Mouse (Mus musculus) myocyte (in vitro differentiated cells): Measurements from ENCODE around the gene Rab28. TPM values are rescaled to one million over a fixed set of nuclear protein-coding genes. Genes with fewer than 3 reads are reported as not detected.
A peak's percentile ranks its signal among the peaks of the same experiment; 100 is the strongest.

Experiments
- H3K27me3 ChIP-seq: one replicate; pipeline ENCODE4 v1.6.1; 2011; ENCODE audit not compliant: control insufficient read depth, insufficient read depth, insufficient read length
- H3K36me3 ChIP-seq: one replicate; pipeline ENCODE4 v1.6.1; 2011; ENCODE audit not compliant: control insufficient read depth, insufficient read depth
- H3K4me2 ChIP-seq: one replicate; pipeline ENCODE4 v1.6.1; 2011; ENCODE audit warnings: low read depth, control low read depth
- H3K4me3 ChIP-seq: one replicate; pipeline ENCODE4 v1.5.1; 2011; ENCODE audit warnings: mild to moderate bottlenecking, control low read depth, moderate library complexity
- H3K79me2 ChIP-seq: one replicate; pipeline ENCODE4 v1.6.1; 2011; ENCODE audit not compliant: control insufficient read depth, insufficient read depth
- H3ac ChIP-seq: one replicate; pipeline ENCODE4 v1.6.1; 2011; ENCODE audit not compliant: control insufficient read depth, insufficient read length
- CEBPB ChIP-seq: IDR thresholded peaks from 2 replicates; pipeline ENCODE4 v1.6.1; 2011; ENCODE audit warnings: mild to moderate bottlenecking, moderate library complexity; ENCODE audit not compliant: poor library complexity, insufficient read depth, severe bottlenecking
- E2F4 ChIP-seq: IDR thresholded peaks from one replicate; pipeline ENCODE4 v1.6.1; 2011; ENCODE audit warnings: mild to moderate bottlenecking, control low read depth, moderate library complexity; ENCODE audit not compliant: insufficient read depth
- MAX ChIP-seq: IDR thresholded peaks from one replicate; pipeline ENCODE4 v1.6.1; 2011; ENCODE audit warnings: low read depth, mild to moderate bottlenecking, control low read depth
- MYOD1 ChIP-seq, 3 experiments: IDR thresholded peaks; one replicate each; pipeline ENCODE4 v1.6.1; 2011; ENCODE audit warnings: control low read depth in 2 of 3, low read depth in 2 of 3, mild to moderate bottlenecking in 2 of 3, moderate library complexity in 1 of 3; ENCODE audit not compliant: insufficient read length in 2 of 3, control insufficient read depth in 1 of 3
- MYOG ChIP-seq, 3 experiments: IDR thresholded peaks; one replicate each; pipeline ENCODE4 v1.6.1; 2011; ENCODE audit warnings: control low read depth in 2 of 3, low read depth in 2 of 3, mild to moderate bottlenecking in 2 of 3; ENCODE audit not compliant: insufficient read length in 2 of 3, control insufficient read depth in 1 of 3, insufficient read depth in 1 of 3
- POLR2A ChIP-seq: IDR thresholded peaks from one replicate; pipeline ENCODE4 v1.6.1; 2011; ENCODE audit warnings: low read depth, mild to moderate bottlenecking, control low read depth, moderate library complexity; ENCODE audit not compliant: insufficient read length
- POLR2AphosphoS2 ChIP-seq: IDR thresholded peaks from one replicate; pipeline ENCODE4 v1.6.1; 2011; ENCODE audit warnings: low read depth, control low read depth; ENCODE audit not compliant: insufficient read length
- REST ChIP-seq: IDR thresholded peaks from one replicate; pipeline ENCODE4 v1.6.1; 2011; ENCODE audit warnings: mild to moderate bottlenecking, control low read depth, moderate library complexity; ENCODE audit not compliant: insufficient read depth, insufficient read length
- SRF ChIP-seq: IDR thresholded peaks from one replicate; pipeline ENCODE4 v1.6.1; 2011; ENCODE audit warnings: low read depth; ENCODE audit not compliant: control insufficient read depth, insufficient read length
- TCF12 ChIP-seq: IDR thresholded peaks from one replicate; pipeline ENCODE4 v1.6.1; 2011; ENCODE audit warnings: mild to moderate bottlenecking, control low read depth; ENCODE audit not compliant: poor library complexity, insufficient read depth, severe bottlenecking
- TCF3 ChIP-seq: IDR thresholded peaks from one replicate; pipeline ENCODE4 v1.6.1; 2011; ENCODE audit warnings: low read depth, control low read depth; ENCODE audit not compliant: insufficient read length
- USF1 ChIP-seq: IDR thresholded peaks from one replicate; pipeline ENCODE4 v1.6.1; 2011; ENCODE audit warnings: low read depth, mild to moderate bottlenecking, control low read depth, moderate library complexity
- polyA plus RNA-seq: library from polyadenylated mRNA; unstranded; fragments of >200 nt; fragmentation: generic; extraction: Trizol; gene quantifications from one replicate; pipeline ENCODE4 v1.2.1, GENCODE M21; 2012; ENCODE audit warnings: missing spikeins

Gene Rab28
- polyA plus RNA-seq: 48.6 TPM

DNA sequence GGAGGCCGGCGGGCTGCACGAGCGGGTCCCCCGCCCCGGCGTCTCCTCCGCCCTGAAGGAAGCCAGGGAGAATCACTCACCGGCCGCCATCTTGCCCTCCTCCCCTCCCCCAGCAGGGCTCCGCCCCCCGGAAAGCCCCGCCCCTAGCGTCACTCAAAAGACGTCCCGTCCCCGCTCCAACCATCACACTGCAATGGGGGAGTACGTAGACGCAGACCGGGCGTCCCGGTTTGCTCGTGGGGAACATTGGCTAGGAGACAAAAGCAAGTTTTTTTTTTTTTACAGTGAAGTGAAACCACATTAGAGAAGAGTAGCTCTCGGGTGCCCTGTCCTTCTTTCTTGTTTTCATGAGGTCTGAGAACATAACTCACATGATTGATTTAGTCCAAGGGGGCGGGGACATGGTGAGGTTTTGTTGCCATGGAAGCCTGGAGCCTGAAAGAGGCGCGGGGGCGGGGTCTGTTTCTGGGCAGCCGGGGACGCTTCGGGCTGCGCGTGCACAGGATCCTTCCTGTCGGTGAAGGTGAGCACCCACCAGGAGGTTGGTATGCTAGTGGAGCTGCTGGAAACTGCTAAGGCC is at the start of gene Rab28:
Gene Rab28 (minus strand): TSS at position 107 of the 580 bp plus-strand sequence.
- Histone ChIP-seq H3ac (peak within 1 kb of the TSS; percentile 77), H3K36me3 (no peaks in the 10 kb centered on the region), H3K27me3 (no peaks in the 10 kb centered on the region), H3K4me3 (peak within 1 kb of the TSS; percentile 92), H3K79me2 (peaks cover 38% of the 10 kb centered on the region), H3K4me2 (peak within 1 kb of the TSS; percentile 89)
- TF ChIP-seq MYOG (IDR thresholded peaks at IDR 0.05; ENCODE audit: control insufficient read depth in 1 of 3, insufficient read depth in 1 of 3, insufficient read length in 2 of 3, low read depth in 2 of 3): no peak
- no peak for TF ChIP-seq POLR2AphosphoS2
- no peak for TF ChIP-seq SRF
- TF ChIP-seq MAX: no peak
- TF ChIP-seq POLR2A: no peak
- TF ChIP-seq USF1: no peak
- no peak for TF ChIP-seq E2F4
- no peak for TF ChIP-seq REST

GRCm38 (mm10) chr5:41757338-41757737 is 49.4 kb upstream of the Rab28 start:
- peaks cover 38% of the 10 kb centered on the region for H3K27me3 ChIP-seq

GRCm38 (mm10) chr5:41756396-41756795 is 48.4 kb upstream of the Rab28 start:
- no peaks in the 10 kb centered on the region for H3K79me2 ChIP-seq
- no peak overlapping the region for H3K4me2 ChIP-seq
- H3K36me3 ChIP-seq: no peaks in the 10 kb centered on the region
- no peak overlapping the region for H3K4me3 ChIP-seq
- H3ac ChIP-seq: no peak overlapping the region
- TF ChIP-seq MYOG (IDR thresholded peaks at IDR 0.05; ENCODE audit: control insufficient read depth in 1 of 3, insufficient read depth in 1 of 3, insufficient read length in 2 of 3, low read depth in 2 of 3): no peak
- TF ChIP-seq MAX: no peak
- TF ChIP-seq E2F4: no peak
- no peak for TF ChIP-seq POLR2AphosphoS2
- TF ChIP-seq REST: no peak
- peak; percentile 57; the same call in 1 of the 2 replicates for TF ChIP-seq CEBPB
- TF ChIP-seq POLR2A: no peak
- H3K27me3 ChIP-seq: peaks cover 32% of the 10 kb centered on the region

More at GRCm38 (mm10) chr5:41757338-41757737, 49.4 kb upstream of the Rab28 start:
- H3K79me2 ChIP-seq: no peaks in the 10 kb centered on the region
- H3K4me3 ChIP-seq: no peak overlapping the region
- H3K36me3 ChIP-seq: no peaks in the 10 kb centered on the region
- no peak overlapping the region for H3K4me2 ChIP-seq
- TF ChIP-seq MYOD1 (IDR thresholded peaks at IDR 0.05; ENCODE audit: control insufficient read depth in 1 of 3, insufficient read length in 2 of 3, low read depth in 2 of 3) (no peak), CEBPB (no peak), MAX (no peak), USF1 (no peak), TCF3 (no peak), SRF (no peak), REST (no peak), MYOG (IDR thresholded peaks at IDR 0.05; ENCODE audit: control insufficient read depth in 1 of 3, insufficient read depth in 1 of 3, insufficient read length in 2 of 3, low read depth in 2 of 3) (no peak), TCF12 (no peak), E2F4 (no peak), POLR2AphosphoS2 (no peak), POLR2A (no peak)
- no peak overlapping the region for H3ac ChIP-seq

GRCm38 (mm10) chr5:41755373-41755960 is 47.5 kb upstream of the Rab28 start:
- Histone ChIP-seq H3K79me2 (no peaks in the 10 kb centered on the region), H3K4me2 (peak overlapping the region; percentile 46), H3K27me3 (peaks cover 30% of the 10 kb centered on the region), H3ac (no peak overlapping the region), H3K4me3 (no peak overlapping the region), H3K36me3 (no peaks in the 10 kb centered on the region)
- TF ChIP-seq MAX (no peak), SRF (no peak), MYOD1 (IDR thresholded peaks at IDR 0.05; ENCODE audit: control insufficient read depth in 1 of 3, insufficient read length in 2 of 3, low read depth in 2 of 3) (no peak), USF1 (no peak), CEBPB (no peak), TCF12 (no peak), POLR2A (no peak), MYOG (IDR thresholded peaks at IDR 0.05; ENCODE audit: control insufficient read depth in 1 of 3, insufficient read depth in 1 of 3, insufficient read length in 2 of 3, low read depth in 2 of 3) (no peak), E2F4 (no peak), TCF3 (no peak), REST (no peak), POLR2AphosphoS2 (no peak)

- TF ChIP-seq MYOD1 (IDR thresholded peaks at IDR 0.05; ENCODE audit: control insufficient read depth in 1 of 3, insufficient read length in 2 of 3, low read depth in 2 of 3) (no peak), POLR2AphosphoS2 (no peak), MYOG (IDR thresholded peaks at IDR 0.05; ENCODE audit: control insufficient read depth in 1 of 3, insufficient read depth in 1 of 3, insufficient read length in 2 of 3, low read depth in 2 of 3) (no peak), REST (no peak), CEBPB (no peak), USF1 (no peak), TCF12 (no peak), TCF3 (no peak), SRF (no peak)
- Histone ChIP-seq H3ac (no peak overlapping the region), H3K36me3 (no peaks in the 10 kb centered on the region), H3K4me3 (no peak overlapping the region), H3K79me2 (no peaks in the 10 kb centered on the region), H3K27me3 (peaks cover 30% of the 10 kb centered on the region), H3K4me2 (peak overlapping the region; percentile 30)
Observed at GRCm38 (mm10) chr5:41754836-41755235, 46.9 kb upstream of the Rab28 start.
